In genomic region chr4:85273452-85273851, GRCm38 (mm10) we compare ENCODE assay signal across 21 mouse cellular contexts.
DNase-seq lines count a peak whose midpoint lies in the region; ATAC-seq and TF ChIP-seq lines count a peak whose summit lies in the region.
"Had no signal": no experiment of that assay in that cellular context is flagged by ENCODE, and none has a peak within 500 bp of the region (broad histone marks: within the 10 kb centered on the region; RNA-seq: fewer than 3 reads in every experiment).

No protein-coding gene starts in this region.

- intact Hi-C loops in left cerebral cortex, postnatal 4 days (cut with DNase I) = no loop called here
- intact Hi-C loops in left cerebral cortex, postnatal 25 days (cut with DNase I) = loop anchor here (5.0 kb wide), 1 partner anchor 111 kb away; no protein-coding TSS in a partner anchor

- DNase-seq in adrenal gland, adult (ENCODE audit: inconsistent age in 2 of 2, low spot score in 1 of 2) = peak; percentile 23 to 43
- DNase-seq in adrenal gland, postnatal 25 days = no peak
- DNase-seq in hindbrain, embryonic 10.5 days (ENCODE audit: low spot score) = no peak
- DNase-seq in left cerebral cortex, postnatal 4 days = peak; percentile 32
- no peak for DNase-seq in left cerebral cortex, postnatal 25 days (ENCODE audit: low spot score in 2 of 2)
- DNase-seq in right cerebral cortex, postnatal 10 days (ENCODE audit: low spot score in 2 of 2) = no peak
- DNase-seq: cerebellum, postnatal 10 days; layer of hippocampus, postnatal 36 days; liver, postnatal 0 days; right cerebral cortex, postnatal 14 days; thymus, postnatal 14 days had no signal

- H3K27ac ChIP-seq in hindbrain, embryonic 12.5 days = 0 out of 2 replicates have a peak overlapping the region, but pooled peaks have one; percentile 30
- H3K27ac ChIP-seq in hindbrain, embryonic 10.5 days = no peak overlapping the region
- H3K27ac ChIP-seq in olfactory bulb, adult 2 months (ENCODE audit: insufficient read depth, low read depth, low read length) = peak overlapping the region; percentile 88
- H3K27ac ChIP-seq: embryonic facial prominence, embryonic 13.5 days; forebrain, embryonic 15.5 days; kidney, embryonic 15.5 days; limb, embryonic 10.5 days; midbrain, embryonic 10.5 days; stomach, embryonic 15.5 days had no signal

- no peak for ATAC-seq in hindbrain, embryonic 12.5 days (ENCODE audit: low FRiP score)
- ATAC-seq: forebrain, embryonic 15.5 days; intestine, embryonic 16.5 days; liver, postnatal 0 days had no signal

- H3K4me1 ChIP-seq in hindbrain, embryonic 12.5 days = peaks cover 12% of the 10 kb centered on the region
- H3K4me1 ChIP-seq in hindbrain, embryonic 10.5 days (replicated peaks) = peaks cover 12% of the 10 kb centered on the region
- peaks cover 12% of the 10 kb centered on the region for H3K4me1 ChIP-seq in olfactory bulb, adult 2 months (ENCODE audit: control insufficient read depth, insufficient read depth, low read length)
- H3K4me1 ChIP-seq: embryonic facial prominence, embryonic 13.5 days; kidney, embryonic 15.5 days; limb, embryonic 10.5 days; stomach, embryonic 15.5 days had no signal

- H3K9ac ChIP-seq in hindbrain, embryonic 12.5 days = no peak overlapping the region
- H3K9ac ChIP-seq: embryonic facial prominence, embryonic 13.5 days; forebrain, embryonic 15.5 days; kidney, embryonic 15.5 days; liver, postnatal 0 days; neural tube, embryonic 13.5 days; stomach, embryonic 15.5 days had no signal

- H3K9me3 ChIP-seq in hindbrain, embryonic 12.5 days (replicated peaks) = no peaks in the 10 kb centered on the region
- H3K9me3 ChIP-seq in hindbrain, embryonic 10.5 days = no peaks in the 10 kb centered on the region
- H3K9me3 ChIP-seq: embryonic facial prominence, embryonic 13.5 days; forebrain, embryonic 15.5 days; kidney, embryonic 15.5 days; limb, embryonic 10.5 days; midbrain, embryonic 10.5 days; neural tube, embryonic 13.5 days; stomach, embryonic 15.5 days had no signal

- TF ChIP-seq POLR2A in olfactory bulb, adult 2 months (IDR thresholded peaks at IDR 0.05; ENCODE audit: insufficient read depth, low read depth, low read length) = no peak

- no peaks in the 10 kb centered on the region for H3K27me3 ChIP-seq in hindbrain, embryonic 12.5 days
- H3K27me3 ChIP-seq in hindbrain, embryonic 10.5 days (ENCODE audit: insufficient read depth, poor library complexity, severe bottlenecking) = no peaks in the 10 kb centered on the region
- H3K27me3 ChIP-seq: embryonic facial prominence, embryonic 13.5 days; forebrain, embryonic 15.5 days; kidney, embryonic 15.5 days; neural tube, embryonic 13.5 days; stomach, embryonic 15.5 days had no signal

- H3K4me3 ChIP-seq in hindbrain, embryonic 12.5 days = no peak overlapping the region
- H3K4me3 ChIP-seq in hindbrain, embryonic 10.5 days = no peak overlapping the region
- H3K4me3 ChIP-seq in olfactory bulb, adult 2 months (ENCODE audit: insufficient read depth, low read depth, low read length) = no peak overlapping the region
- H3K4me3 ChIP-seq: embryonic facial prominence, embryonic 13.5 days; forebrain, embryonic 15.5 days; kidney, embryonic 15.5 days; limb, embryonic 10.5 days; midbrain, embryonic 10.5 days; neural tube, embryonic 13.5 days; stomach, embryonic 15.5 days had no signal

- 82% methylated on average over 3 of the region's 3 CpGs for WGBS in hindbrain, embryonic 12.5 days
- 70% methylated on average over 3 of the region's 3 CpGs for WGBS in hindbrain, embryonic 10.5 days
- 23% methylated on average over 3 of the region's 3 CpGs for WGBS in olfactory bulb, adult 2 months

- no peak for TF ChIP-seq CTCF in olfactory bulb, adult 2 months (IDR thresholded peaks at IDR 0.05; ENCODE audit: insufficient read depth, low read depth, low read length)

- H3K36me3 ChIP-seq in hindbrain, embryonic 12.5 days = no peaks in the 10 kb centered on the region
- no peaks in the 10 kb centered on the region for H3K36me3 ChIP-seq in hindbrain, embryonic 10.5 days
- H3K36me3 ChIP-seq: embryonic facial prominence, embryonic 13.5 days; forebrain, embryonic 15.5 days; kidney, embryonic 15.5 days; limb, embryonic 10.5 days; midbrain, embryonic 10.5 days; neural tube, embryonic 13.5 days; stomach, embryonic 15.5 days had no signal

- H3K4me2 ChIP-seq in hindbrain, embryonic 12.5 days (replicated peaks) = no peak overlapping the region
- H3K4me2 ChIP-seq: embryonic facial prominence, embryonic 13.5 days; forebrain, embryonic 15.5 days; kidney, embryonic 15.5 days; neural tube, embryonic 13.5 days; stomach, embryonic 15.5 days had no signal

Comparison
In these comparisons a context has a peak if more than half of its experiments do, and no peak if none do; other contexts are left out.
1. DNase-seq: peak in adrenal gland, adult (2 of 2) and left cerebral cortex, postnatal 4 days (single experiment); none in adrenal gland, postnatal 25 days (single experiment), hindbrain, embryonic 10.5 days (single experiment), left cerebral cortex, postnatal 25 days (0 of 2) and right cerebral cortex, postnatal 10 days (0 of 2).